Mouse (Mus musculus) adrenal gland, postnatal 25 days (tissue): ENCODE measurements at regions not wholly inside any gene's neighbourhood (a gene's known extent, or its start where the extent isn't known, plus 50 kb on each side); places are given as distances from the start of the nearest gene placed in this dataset.
"Not testable (repeated sequence)": the region's sequence is repeated elsewhere in the genome, so short reads cannot be mapped to it uniquely, and the experiment has no call there.

Experiments used
- DNase-seq: peaks from one replicate; pipeline ENCODE4 v3.0.0; 2021; ENCODE audit warnings: mixed read lengths

DNA sequence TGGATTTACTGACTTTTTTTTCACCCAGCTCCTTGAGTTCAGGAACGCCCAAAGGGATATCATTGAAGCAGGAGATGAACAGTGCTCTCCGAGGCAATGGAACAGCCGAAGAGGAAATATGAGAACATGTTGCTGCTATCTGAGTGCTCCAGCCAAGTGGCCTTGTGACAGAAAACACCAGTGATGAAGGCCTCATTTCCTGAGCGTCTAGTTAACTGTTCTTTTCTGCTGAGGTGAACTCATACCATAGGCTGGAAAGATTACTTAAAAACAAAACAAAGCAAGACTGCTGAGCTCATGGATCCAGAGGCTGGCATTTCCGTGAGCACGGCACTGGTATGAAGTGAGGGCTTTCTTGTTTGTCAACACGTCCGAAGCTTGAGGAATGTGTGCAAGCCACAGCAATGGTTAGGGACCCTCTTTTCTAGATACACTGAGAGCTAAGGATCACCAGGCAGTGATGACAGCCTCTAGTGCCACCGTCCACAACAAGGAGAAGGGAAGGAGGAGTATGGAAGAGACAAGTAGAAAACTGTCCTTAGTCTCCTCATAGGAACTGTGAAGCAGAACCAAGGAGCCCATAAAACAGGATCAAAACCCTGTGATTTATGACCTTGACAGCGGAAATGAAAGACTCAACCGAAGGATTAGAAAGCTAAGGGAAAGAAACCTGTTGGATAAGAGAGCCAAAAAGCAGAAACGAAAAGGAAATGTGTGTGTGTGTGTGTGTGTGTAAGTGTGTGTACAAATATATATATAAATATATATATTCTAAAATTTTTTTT, 200.4 kb downstream of the Fam43a start:
- DNase-seq: no peak

GRCm38 (mm10) chr16:30804018-30804417, 204.5 kb downstream of the Fam43a start:
- DNase-seq: no peak

GRCm38 (mm10) chr16:30806206-30806605, 206.7 kb downstream of the Fam43a start:
- not testable (repeated sequence) for DNase-seq

DNA sequence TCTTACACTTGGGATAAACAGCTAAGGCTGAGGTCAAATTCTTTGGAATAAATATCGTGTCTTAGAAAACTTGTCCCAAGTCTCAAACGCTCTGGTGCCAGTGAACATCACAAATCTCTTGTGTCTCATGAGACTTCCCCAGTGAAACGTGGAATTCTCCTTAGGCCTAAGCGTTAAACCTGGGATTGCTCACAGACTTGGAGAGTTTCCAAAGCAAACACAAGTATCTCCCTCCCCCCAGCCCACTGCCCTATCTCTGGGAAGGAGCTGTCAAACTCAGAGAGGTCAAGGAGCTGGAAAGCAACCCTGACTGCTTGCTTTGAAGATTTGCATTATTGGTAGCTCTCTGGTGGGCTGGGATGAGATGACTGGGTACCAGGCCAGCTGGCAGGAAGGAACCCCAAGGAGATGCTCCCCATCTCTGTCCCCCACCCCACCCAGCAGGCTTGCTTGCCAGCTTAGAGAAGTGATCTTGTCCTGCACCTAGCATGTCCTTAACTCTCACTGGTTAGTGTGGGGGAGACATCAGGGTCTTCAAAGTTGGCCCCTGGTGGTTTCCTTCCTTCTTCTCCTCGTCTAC, 219.1 kb downstream of the Fam43a start:
- DNase-seq: no peak

DNA sequence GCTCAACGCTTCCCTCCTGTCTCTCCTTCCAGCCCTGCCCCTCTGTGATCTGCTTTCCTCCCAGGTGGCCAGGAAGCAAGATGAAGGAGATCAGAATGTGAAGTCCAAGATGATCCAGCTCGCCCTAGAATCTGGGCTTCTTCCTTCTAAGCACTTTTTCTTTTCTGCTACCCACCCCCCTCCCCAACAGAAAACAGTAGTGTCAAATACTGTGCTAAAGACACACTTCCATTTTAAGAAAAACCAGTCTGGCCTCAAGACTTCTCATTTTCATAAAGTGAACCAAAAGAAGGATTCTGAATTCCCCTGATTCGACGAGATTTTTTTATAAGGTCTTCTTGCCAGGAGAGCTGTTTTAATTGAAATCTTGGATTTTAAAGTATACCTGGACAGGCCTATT, 219.8 kb downstream of the Fam43a start:
- DNase-seq: no peak

DNA sequence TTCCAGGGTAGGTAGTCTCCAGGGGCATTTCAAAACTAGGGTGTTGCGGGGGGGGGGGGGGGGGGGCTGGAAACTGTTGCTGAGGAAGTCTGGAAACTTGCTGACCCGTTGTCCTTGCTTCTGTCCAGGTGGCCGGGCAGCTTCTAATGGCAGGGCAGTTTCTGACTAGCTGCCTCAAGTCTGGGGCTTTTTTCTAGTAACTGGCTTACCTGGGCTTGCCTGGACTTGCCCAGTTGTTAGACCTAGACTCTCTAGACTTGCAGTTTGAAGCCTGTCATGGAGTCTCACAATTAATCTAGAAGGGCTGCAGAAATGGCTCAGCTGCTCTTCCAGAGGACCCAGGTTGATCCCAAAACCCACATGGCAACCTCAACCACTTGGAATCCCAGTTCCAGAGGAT, 220.7 kb downstream of the Fam43a start:
- DNase-seq: no peak

DNA sequence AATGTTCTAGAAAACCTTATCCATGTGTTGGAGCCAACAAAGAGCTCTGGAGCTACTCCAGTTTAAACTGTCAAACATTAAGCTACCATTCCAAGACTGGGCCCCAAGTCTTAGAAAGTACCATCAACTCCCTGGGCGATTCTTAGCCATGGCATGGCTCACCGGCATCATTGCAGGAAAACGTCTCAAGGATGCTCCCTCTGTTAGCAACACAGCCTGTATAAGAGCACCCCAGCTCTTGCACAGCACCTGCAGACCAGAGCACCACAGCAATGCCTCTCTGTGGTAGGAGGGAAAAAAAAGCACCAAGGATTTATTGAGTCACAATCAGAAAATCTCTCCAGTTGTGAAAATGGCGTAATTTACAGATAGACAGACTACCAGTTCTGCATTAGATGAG, 221.2 kb downstream of the Fam43a start:
- DNase-seq: no peak

DNA sequence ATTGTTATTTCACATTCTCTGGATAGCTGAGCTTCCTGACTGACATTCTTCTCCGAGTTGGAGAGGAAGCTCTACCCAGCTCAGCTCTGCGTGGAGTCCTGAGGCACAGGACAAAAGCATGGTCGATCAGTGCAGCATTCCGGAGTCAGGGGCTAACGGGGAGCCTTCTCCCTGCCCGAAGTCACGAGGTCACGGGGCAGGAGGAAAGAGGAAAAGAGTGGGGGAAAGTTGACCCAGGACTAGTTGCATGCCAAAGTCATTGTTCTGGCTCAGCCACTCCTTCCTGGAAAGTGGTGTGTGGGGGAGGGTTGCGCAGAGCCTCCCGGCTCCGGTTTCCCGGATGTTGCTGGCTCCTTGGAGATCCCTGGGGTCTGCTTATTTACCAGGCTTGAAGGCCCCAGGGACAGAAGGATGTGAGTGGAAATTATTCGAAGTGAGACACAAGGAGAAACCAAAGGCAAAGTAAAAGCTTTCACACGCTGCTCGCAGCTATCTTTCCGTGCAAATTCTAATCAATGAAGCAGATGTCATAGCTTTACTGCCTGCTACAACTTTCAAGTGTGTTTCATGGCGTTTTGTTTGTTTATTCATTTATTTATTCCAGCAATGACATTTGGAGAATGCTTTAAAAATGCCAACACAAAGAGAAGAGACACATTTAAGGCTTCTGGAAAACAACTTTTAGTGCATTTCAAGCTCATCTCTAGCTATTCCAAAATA, 221.8 kb downstream of the Fam43a start:
- peak; percentile 59 for DNase-seq

DNA sequence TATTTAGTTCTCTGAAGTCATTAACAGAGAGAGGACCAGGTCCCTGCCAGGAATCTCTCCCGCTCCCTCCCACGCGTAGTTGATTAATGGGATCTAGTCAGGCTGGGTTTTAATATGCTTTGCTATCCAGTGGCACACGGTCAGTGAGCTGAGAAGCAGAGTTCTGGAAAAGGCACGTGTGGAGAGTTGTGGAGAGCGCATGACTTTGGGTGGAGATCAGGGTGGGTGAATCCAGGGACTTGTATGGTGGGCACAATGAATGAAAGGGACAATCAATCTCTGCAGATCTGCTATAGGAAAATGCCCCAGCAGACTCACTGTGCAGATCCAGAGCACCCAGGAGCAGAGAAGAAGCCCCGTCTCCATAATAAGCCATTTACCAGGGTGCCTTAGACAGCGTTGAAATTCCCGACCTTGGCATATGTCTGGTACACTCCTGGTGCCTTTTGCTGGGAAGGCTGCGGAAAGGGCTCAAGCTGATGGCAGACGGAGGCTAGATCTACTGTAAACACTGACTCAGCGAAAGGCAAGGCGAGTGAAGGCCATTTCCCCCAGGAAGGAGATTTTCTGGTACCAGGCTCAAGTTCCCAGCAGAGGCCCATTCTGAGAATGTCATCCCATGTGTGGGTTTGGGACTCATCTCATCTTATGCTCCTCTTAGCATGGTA, 222.5 kb downstream of the Fam43a start:
- DNase-seq: peak; percentile 46

GRCm38 (mm10) chr16:30826128-30826527, 226.6 kb downstream of the Fam43a start:
- no peak for DNase-seq

GRCm38 (mm10) chr16:30827901-30828608, 228.5 kb downstream of the Fam43a start:
- DNase-seq: no peak

GRCm38 (mm10) chr16:30834561-30834960, 235.0 kb downstream of the Fam43a start:
- no peak for DNase-seq

GRCm38 (mm10) chr16:30835678-30836077, 236.2 kb downstream of the Fam43a start:
- DNase-seq: no peak

DNA sequence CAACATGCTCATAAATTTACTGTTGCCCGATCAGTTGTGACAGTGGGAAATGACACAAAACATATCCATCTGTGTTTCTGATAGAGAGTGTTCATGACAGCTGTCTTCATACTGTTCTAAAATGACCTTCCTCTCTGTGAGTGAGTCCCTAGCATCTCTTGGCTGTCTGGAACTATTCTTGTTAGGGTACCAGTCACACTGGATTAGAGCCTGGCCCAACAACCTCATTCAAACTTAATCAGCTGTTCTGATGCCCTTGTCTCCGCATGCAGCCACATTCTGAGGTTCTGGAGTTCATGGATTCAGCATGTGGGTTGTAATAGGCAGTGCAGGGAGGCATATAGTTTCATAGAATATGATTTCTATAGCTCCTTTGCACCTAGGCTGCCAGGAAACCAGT, 238.4 kb downstream of the Xxylt1 start:
- DNase-seq: no peak

DNA sequence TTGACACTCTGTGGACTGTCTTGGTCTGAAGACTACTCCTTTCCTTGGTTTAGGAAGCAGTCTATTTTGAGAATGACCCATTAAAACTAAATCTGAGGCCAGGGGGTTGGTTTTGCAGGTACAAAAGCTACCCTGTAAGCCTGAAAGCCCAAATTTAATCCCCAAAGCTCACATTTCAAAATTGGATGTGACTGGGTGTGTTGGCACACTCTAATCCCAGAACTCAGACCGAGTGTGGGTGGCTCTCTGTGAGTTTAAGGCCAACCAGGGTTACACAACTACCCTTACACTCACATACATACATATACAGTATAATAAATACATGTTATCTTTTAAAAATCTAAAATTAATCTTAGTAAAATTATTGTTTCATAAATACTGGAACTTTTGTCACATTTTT, 228.6 kb downstream of the Xxylt1 start:
- DNase-seq: no peak

DNA sequence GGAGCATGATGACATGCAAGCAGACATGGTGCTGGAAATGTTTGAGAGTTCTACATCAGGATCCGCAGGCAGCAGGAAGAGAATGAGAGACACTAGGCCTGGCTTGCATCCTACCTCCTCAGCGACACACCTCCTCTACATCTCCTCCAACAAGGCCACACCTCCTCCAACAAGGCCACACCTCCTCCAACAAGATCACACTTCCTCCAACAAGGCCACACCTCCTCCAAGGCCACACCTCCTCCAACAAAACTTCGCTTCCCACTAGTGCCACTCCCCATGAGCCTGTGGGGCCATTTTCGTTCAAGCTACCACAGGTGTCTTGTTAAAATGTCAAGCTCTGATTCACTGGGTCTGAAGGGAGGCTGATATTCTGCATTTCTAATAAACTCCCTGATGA, 226.5 kb downstream of the Xxylt1 start:
- no peak for DNase-seq

DNA sequence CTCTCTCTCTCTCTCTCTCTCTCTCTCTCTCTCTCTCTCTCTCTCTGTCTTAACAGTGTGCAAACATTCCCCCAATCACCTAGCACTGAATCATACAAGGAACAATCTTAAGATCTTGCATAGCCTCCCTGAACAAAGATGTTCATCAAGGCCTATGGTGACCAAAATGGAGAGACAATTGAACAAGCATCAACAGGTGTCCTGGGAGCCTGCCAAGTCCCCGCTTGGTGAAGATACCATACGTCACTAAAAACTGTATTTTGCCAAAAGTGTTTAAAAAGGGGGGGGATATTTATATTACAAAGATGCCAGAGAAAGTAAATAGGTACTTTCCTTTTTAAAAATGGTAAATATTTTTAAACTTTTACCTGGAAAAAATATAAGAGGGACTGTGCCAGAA, 223.6 kb downstream of the Xxylt1 start:
- no peak for DNase-seq

DNA sequence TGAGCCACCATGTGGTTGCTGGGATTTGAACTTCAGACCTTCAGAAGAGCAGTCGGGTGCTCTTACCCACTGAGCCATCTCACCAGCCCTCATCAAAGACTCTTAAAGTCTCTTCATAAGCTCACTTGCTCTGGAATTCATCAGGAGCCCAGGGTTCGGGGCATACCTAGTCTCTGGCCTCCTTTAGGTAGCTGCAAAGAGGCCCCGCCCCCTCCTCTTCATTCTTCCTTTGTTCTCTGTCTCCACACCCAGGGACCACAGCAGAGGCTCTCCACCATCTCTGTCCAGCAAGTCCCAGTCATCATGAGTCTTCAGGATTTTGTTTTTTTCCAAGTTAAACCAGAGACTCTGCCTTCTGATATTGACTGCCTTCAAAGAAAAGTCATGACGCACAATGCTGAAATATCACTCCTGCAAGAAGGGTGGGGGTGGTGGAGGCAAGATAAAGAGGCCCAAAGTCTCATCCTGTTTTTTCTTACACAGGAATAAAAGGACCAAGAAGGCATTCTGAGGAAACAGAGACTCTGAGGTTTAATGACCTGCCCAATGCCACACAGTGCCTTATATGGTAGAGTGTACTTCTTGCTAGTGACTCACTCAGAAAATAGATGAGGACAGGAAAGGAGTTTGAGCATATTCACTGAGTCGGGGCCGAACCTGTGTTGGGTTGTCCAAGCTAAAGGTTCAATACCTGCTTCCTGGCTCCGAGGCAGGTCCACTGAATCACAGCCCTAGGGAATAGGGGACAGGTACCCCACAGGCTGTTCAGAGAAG, 211.9 kb downstream of the Xxylt1 start:
- no peak for DNase-seq

DNA sequence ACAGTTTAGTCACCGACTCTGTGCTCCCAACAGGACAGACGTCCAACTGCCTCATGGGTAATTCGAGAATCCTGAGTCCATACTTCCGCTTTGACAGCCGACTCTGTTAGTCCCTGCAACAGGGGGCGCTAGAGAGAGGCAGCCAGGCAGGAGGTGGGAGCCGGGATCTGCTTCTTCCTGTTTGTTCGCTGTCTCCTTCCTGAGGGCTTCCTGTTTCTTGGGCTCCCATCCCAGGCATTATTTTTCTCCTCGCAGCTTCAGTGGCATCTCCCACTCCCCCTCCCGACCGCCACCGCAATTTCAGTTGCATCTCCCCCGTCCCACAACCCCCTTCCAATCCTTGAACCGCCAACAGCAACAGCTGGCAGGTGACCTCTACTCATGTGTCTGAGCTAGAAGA, 211.1 kb downstream of the Xxylt1 start:
- peak; percentile 50 for DNase-seq

DNA sequence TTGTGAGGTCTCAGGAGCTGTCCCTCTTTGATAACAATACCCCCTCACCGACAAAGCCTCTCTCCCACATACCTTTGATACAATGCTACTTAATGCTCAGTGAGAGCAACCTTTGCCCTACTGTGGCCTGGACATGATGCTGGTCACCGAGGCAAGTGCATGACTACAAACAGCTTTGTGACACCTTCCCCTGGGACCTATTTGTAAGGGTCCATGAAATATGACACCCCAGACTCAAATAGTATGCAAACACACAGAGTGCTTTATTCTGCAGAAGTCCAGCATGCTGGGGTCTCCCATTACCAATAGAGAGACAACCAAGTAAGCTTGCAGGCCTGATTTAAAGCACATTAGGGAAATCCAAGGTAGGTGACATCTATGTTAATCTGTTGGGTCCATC, 210.6 kb downstream of the Xxylt1 start:
- no peak for DNase-seq

GRCm38 (mm10) chr16:30872147-30872546, 209.1 kb downstream of the Xxylt1 start:
- no peak for DNase-seq
